23 mouse cellular contexts compared by ENCODE assay signal in the genomic region with DNA sequence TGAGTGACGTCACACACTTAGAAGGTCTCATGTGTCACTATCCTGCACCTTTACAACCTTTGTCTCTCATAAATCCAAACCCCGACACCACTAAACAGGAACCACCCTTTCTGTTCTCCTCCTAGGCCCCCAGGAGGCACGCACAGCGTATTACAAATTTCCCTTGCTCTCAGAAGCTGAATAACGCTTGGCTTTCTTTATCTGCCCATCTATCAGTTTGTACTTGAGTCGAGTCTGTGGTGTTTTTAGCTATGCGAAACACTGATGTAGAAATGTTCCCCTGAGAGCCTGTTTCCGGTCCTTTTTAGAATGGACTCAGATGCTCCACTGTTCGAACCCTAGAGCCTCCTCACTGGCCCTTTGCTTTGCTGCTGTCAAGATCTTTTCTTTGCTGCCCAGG.
"Had no signal": no experiment of that assay in that cellular context is flagged by ENCODE, and none has a peak within 500 bp of the region (broad histone marks: within the 10 kb centered on the region; RNA-seq: fewer than 3 reads in every experiment).

No protein-coding gene starts in this region.

- DNase-seq: kidney, adult 8-10 months; kidney, postnatal 10 days; kidney, postnatal 36 days; layer of hippocampus, postnatal 36 days; left cerebral cortex, postnatal 4 days; liver, postnatal 0 days; lung, embryonic 14.5 days; right cerebral cortex, postnatal 25 days; thymus, adult 2 months; thymus, postnatal 14 days; thymus, postnatal 4 days had no signal

- H3K4me1 ChIP-seq: kidney, embryonic 15.5 days; limb, embryonic 15.5 days; midbrain, embryonic 10.5 days; midbrain, embryonic 13.5 days had no signal

- H3K9ac ChIP-seq: kidney, embryonic 15.5 days; limb, embryonic 12.5 days; limb, embryonic 15.5 days; liver, embryonic 14.5 days; liver, postnatal 0 days; lung, embryonic 14.5 days; midbrain, embryonic 13.5 days had no signal

- H3K4me2 ChIP-seq: kidney, embryonic 15.5 days; limb, embryonic 12.5 days; limb, embryonic 15.5 days; liver, embryonic 11.5 days; lung, embryonic 14.5 days; midbrain, embryonic 13.5 days had no signal

- H3K9me3 ChIP-seq: kidney, embryonic 15.5 days; limb, embryonic 15.5 days; midbrain, embryonic 10.5 days; midbrain, embryonic 13.5 days had no signal

- ATAC-seq: liver, postnatal 0 days; lung, postnatal 0 days; midbrain, embryonic 13.5 days; midbrain, embryonic 16.5 days had no signal

- H3K27me3 ChIP-seq: limb, embryonic 12.5 days; limb, embryonic 15.5 days; midbrain, embryonic 13.5 days had no signal

- H3K27ac ChIP-seq: kidney, embryonic 15.5 days; limb, embryonic 12.5 days; limb, embryonic 15.5 days; liver, embryonic 14.5 days; macrophage; midbrain, embryonic 10.5 days; midbrain, embryonic 13.5 days; stomach, postnatal 0 days had no signal

- H3K4me3 ChIP-seq: kidney, embryonic 15.5 days; limb, embryonic 12.5 days; limb, embryonic 15.5 days; megakaryocyte, embryonic 14.5 days; midbrain, embryonic 10.5 days; midbrain, embryonic 13.5 days had no signal

- H3K36me3 ChIP-seq: kidney, embryonic 15.5 days; limb, embryonic 12.5 days; limb, embryonic 15.5 days; midbrain, embryonic 10.5 days; midbrain, embryonic 13.5 days had no signal
